Mouse (Mus musculus) neural tube, embryonic 12.5 days (tissue): ENCODE data around the gene Rab33a. TPM values are rescaled to one million over a fixed set of nuclear protein-coding genes. Genes with fewer than 3 reads are reported as not detected.

Experiments
- ATAC-seq: fragments of 200-750 bp; cut with Nextera tagmentation; 2 replicates; pipeline ENCODE4 v1.8.0; 2017; ENCODE audit warnings: low read depth, mild to moderate bottlenecking, moderate TSS enrichment, moderate library complexity; ENCODE audit not compliant: low FRiP score
- H3K27ac ChIP-seq: fragments of 300-500 bp; sonication (generic); 2 replicates; pipeline ENCODE4 v1.5.1; 2016
- H3K27me3 ChIP-seq: fragments of 300-500 bp; sonication (generic); replicated peaks from 2 replicates; pipeline ENCODE4 v1.6.1; 2016; ENCODE audit warnings: mild to moderate bottlenecking
- H3K36me3 ChIP-seq: fragments of 300-500 bp; sonication (generic); 2 replicates; pipeline ENCODE4 v1.6.1; 2016; ENCODE audit warnings: mild to moderate bottlenecking
- H3K4me1 ChIP-seq: fragments of 300-500 bp; sonication (generic); 2 replicates; pipeline ENCODE4 v1.6.1; 2016
- H3K4me2 ChIP-seq: fragments of 300-500 bp; sonication (generic); replicated peaks from 2 replicates; pipeline ENCODE4 v1.6.1; 2016; ENCODE audit warnings: mild to moderate bottlenecking
- H3K4me3 ChIP-seq: fragments of 300-500 bp; sonication (generic); 2 replicates; pipeline ENCODE4 v1.5.1; 2016
- H3K9ac ChIP-seq: fragments of 300-500 bp; sonication (generic); 2 replicates; pipeline ENCODE4 v1.6.1; 2016; ENCODE audit warnings: mild to moderate bottlenecking
- H3K9me3 ChIP-seq: fragments of 300-500 bp; sonication (generic); 2 replicates; pipeline ENCODE4 v1.6.1; 2016; ENCODE audit warnings: mild to moderate bottlenecking
- WGBS: fragments of 180-500 bp; shearing (Covaris S2); methylation state at CpG from one replicate; pipeline ENCODE4 v1.1.7; 2016; 5-methylcytosine and 5-hydroxymethylcytosine counted together
- polyA plus RNA-seq: library from polyadenylated mRNA; unstranded; fragments of >200 nt; fragmentation: Nextera tagmentation; extraction: Ambion mirVana; gene quantifications from 2 replicates; pipeline ENCODE4 v1.2.1, GENCODE M21; 2016

Gene Rab33a
- 48.7 and 53.6 TPM in 2 replicates for polyA plus RNA-seq

DNA sequence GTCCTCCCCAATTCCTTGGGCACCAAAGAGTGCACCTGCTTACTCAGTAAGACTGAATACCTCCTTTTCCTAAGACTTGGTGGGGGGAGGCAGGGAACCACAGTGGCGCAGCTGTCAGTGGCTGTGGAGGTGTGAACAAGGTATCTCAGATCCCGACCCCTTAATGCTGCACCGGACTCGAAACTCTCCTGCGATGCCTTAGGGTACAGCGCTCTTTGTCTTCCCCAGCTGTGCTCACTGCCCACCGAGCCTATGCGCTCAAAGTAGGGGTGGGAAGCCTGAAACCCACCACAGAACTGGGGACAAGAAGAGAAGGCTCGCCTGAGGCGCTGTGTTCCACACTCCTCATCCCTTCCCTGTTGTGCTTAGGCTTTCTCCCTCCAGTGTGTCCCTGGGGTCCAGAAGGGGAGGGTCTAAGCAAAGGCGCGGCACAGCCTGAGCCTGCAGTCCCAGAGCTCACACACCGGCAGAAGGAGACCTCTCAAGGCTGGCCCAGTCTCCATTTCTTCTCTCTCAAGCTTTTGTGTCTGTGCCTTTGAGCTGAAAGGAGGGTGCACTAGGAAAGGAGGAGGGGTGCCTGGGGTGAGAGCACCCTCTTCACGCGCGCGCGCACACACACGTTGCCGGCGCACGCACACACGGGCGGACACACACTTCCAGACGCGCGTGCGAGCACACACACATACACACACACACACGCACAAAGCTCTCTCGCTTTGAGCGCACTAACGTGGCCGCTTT is at the start of gene Rab33a:
TSS of gene Rab33a (plus strand) at position 478 of the 741 bp plus-strand sequence.
- Histone ChIP-seq H3K9ac (peak within 1 kb of the TSS; percentile 65), H3K9me3 (no peaks in the 10 kb centered on the region), H3K4me3 (peak within 1 kb of the TSS; percentile 42), H3K27me3 (no peaks in the 10 kb centered on the region), H3K4me1 (no peaks in the 10 kb centered on the region), H3K36me3 (no peaks in the 10 kb centered on the region), H3K27ac (peak within 1 kb of the TSS; percentile 68), H3K4me2 (peak within 1 kb of the TSS; percentile 67)
- peak; percentile 82 for ATAC-seq
- WGBS, result 18% methylated on average over 33 of the region's 33 CpGs

DNA sequence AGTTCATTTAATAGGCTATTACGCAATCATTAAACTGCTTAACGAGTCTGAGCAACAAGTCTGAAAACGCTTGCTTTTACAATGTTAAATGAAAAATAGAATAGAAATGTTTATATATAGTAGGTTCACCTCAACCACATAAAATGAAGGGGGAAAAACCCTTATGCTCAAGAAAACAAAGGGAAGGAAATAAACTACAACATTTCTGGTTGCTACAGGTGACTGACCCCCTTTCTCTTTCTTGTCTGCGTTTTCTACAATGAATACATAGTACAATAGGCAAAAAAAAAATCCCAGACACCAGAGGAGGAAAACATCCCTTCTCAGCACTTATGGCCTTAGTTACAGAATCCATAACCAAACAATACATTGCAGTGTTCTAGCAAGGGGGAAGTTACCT is 38.0 kb upstream of the Rab33a start:
- Histone ChIP-seq H3K36me3 (peaks cover 16% of the 10 kb centered on the region), H3K27ac (no peak overlapping the region), H3K4me2 (no peak overlapping the region), H3K27me3 (no peaks in the 10 kb centered on the region), H3K4me1 (no peaks in the 10 kb centered on the region), H3K4me3 (no peak overlapping the region), H3K9me3 (no peaks in the 10 kb centered on the region), H3K9ac (no peak overlapping the region)
- 86% methylated on average over 4 of the region's 4 CpGs for WGBS
- ATAC-seq, result no peak

DNA sequence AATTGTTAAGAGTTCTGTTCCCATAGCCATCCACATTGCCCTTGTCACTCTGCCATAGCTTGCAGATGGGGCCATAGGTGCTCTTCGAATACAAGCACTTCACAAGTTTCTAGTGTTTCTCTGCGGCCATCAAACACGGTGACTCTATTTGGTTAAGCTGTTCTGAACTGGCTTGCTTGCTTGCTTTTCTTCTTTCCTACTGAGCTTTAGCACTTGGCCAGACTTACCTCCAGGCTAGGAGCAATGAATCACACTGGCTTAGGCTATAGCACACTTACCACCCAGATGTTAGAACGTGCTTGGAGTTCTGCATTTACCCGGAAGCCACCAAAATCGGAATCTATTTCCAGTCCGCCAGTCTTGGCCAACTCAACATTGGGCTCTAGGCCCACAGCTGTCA is 37.4 kb upstream of the Rab33a start:
- ATAC-seq, result no peak

DNA sequence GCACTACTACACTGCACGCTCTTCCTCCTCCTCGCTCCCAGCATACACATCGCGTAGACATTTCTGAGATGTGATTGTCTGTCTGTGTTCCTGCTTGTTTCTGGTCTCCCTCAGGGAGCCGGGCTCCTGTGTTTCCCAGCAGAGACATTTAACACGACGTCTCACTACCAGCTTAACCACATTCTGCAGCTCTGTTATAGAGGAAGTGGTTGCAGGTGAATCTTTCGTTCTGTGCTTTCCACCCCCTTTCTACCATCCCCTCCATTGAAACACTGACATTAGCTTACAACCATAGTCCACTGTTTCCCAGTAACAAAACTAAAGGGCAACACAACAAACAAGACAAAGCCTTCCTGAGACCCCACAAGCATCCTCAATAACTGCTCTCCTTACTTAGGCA is 25.3 kb upstream of the Rab33a start:
- Histone ChIP-seq H3K9ac (no peak overlapping the region), H3K36me3 (no peaks in the 10 kb centered on the region; the same call in 1 of the 2 replicates), H3K27me3 (no peaks in the 10 kb centered on the region), H3K4me2 (no peak overlapping the region), H3K4me3 (no peak overlapping the region), H3K9me3 (no peaks in the 10 kb centered on the region), H3K4me1 (no peaks in the 10 kb centered on the region), H3K27ac (no peak overlapping the region)
- ATAC-seq, result no peak
- 91% methylated on average over 8 of the region's 8 CpGs for WGBS

More for the DNA sequence above, 37.4 kb upstream of the Rab33a start:
- Histone ChIP-seq H3K27ac (no peak overlapping the region), H3K4me3 (no peak overlapping the region), H3K36me3 (peaks cover 16% of the 10 kb centered on the region), H3K4me2 (no peak overlapping the region), H3K9ac (no peak overlapping the region), H3K27me3 (no peaks in the 10 kb centered on the region), H3K4me1 (no peaks in the 10 kb centered on the region), H3K9me3 (no peaks in the 10 kb centered on the region)
- 93% methylated on average over 7 of the region's 7 CpGs for WGBS

DNA sequence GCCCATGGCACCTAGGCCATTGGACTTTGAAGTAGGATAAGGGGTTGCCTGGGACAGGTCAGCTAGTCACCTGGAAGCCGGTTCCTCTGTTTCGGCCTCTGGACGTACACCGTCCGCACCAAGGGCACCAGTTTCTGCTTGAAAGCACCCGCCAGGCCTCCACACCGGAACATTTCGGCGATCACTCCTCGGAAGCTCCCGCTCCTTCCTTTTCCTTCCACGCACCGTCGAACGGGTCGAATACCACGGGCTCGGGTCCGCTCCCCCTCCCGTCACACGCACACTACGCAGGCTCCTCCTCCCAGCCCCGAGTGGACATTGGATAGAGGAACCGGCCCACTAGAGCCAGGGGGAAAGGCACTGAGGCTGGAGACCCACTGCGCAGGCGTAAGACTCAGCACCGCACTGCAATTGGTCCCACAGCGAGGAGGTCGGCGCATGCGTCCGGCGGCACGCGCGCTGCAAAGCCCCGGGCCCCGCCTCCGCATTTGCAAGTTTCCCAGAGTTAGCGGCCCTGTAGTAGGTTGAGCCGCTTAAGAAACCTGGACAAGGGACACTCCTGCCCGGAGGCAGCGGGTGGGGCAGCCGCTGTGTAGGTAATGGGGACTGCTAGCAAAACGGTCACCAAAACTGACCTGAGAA is 5.8 kb upstream of the Rab33a start, which contains the start of gene Aifm1:
TSS of gene Aifm1 (minus strand) at position 398 of the 642 bp plus-strand sequence.
- H3K9me3 ChIP-seq, result no peaks in the 10 kb centered on the region
- peak within 1 kb of the TSS; percentile 55 for H3K9ac ChIP-seq
- H3K4me3 ChIP-seq, result peak within 1 kb of the TSS; percentile 48
- ATAC-seq, result peak; percentile 97
- no peaks in the 10 kb centered on the region for H3K36me3 ChIP-seq
- H3K27ac ChIP-seq, result no peak within 1 kb of the TSS
- H3K4me2 ChIP-seq, result peak within 1 kb of the TSS; percentile 61
- H3K27me3 ChIP-seq, result no peaks in the 10 kb centered on the region
- no peaks in the 10 kb centered on the region; the same call in 1 of the 2 replicates for H3K4me1 ChIP-seq
- 28% methylated on average over 41 of the region's 45 CpGs for WGBS

DNA sequence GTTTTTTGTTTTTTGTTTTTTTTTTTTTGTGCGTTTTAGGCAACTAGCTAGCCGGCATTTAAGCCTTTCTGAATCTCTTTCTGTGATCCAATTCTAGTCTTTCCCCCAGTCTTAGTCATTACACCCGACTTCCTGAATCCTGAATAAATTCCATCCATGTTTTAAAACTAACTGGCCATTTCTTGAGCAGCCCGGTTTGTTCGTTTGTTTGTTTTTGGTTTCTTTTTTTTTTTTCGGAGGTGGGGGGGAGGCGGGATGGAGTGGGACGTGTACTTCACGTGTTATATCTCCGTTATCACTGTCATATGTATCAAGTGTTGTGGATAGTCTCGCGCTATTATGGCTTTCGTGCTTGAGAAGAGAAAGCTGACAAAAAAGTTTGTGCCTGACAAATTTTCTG is 5.3 kb upstream of the Rab33a start:
- H3K9ac ChIP-seq, result no peak overlapping the region
- no peaks in the 10 kb centered on the region for H3K27me3 ChIP-seq
- no peak overlapping the region for H3K27ac ChIP-seq
- no peaks in the 10 kb centered on the region for H3K9me3 ChIP-seq
- no peaks in the 10 kb centered on the region for H3K36me3 ChIP-seq
- 15% methylated on average over 13 of the region's 13 CpGs for WGBS
- peak overlapping the region; percentile 48 for H3K4me3 ChIP-seq
- no peaks in the 10 kb centered on the region; the same call in 1 of the 2 replicates for H3K4me1 ChIP-seq
- ATAC-seq, result no peak
- peak overlapping the region; percentile 61 for H3K4me2 ChIP-seq

DNA sequence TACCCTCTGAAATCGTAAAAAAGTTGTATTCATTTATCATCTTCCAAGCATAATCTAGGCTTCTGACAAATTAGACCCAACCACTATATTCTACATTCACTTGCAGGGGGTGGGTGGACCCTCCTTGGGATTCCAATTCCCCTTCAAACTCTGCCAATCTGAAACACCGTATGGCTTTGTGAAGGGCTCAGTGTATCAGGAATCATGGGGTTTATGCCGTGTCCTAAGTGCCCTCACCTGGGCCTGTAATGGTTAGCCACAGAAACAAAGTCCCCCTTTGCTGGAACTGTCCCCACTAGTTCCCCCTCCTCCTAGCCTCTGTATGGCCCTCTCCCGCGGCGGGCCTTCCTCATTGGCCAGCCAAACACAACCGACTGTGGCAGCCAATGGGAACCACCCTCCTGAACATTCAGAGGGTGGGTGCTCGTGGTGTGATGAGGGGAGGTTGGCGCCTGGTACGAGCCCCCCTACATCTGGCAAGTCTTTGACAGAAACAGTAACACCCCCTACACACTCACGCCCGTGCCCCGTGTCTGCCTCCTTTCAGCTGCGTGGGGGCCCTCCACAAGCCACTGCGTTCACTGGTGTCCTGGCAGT is 776 bp upstream of the Rab33a start:
- Histone ChIP-seq H3K27me3 (no peaks in the 10 kb centered on the region), H3K36me3 (no peaks in the 10 kb centered on the region), H3K9me3 (no peaks in the 10 kb centered on the region), H3K4me3 (peak overlapping the region; percentile 42), H3K9ac (peak overlapping the region; percentile 65), H3K27ac (peak overlapping the region; percentile 68), H3K4me1 (no peaks in the 10 kb centered on the region), H3K4me2 (peak overlapping the region; percentile 67)
- peak; percentile 95 for ATAC-seq
- WGBS, result 30% methylated on average over 15 of the region's 15 CpGs

DNA sequence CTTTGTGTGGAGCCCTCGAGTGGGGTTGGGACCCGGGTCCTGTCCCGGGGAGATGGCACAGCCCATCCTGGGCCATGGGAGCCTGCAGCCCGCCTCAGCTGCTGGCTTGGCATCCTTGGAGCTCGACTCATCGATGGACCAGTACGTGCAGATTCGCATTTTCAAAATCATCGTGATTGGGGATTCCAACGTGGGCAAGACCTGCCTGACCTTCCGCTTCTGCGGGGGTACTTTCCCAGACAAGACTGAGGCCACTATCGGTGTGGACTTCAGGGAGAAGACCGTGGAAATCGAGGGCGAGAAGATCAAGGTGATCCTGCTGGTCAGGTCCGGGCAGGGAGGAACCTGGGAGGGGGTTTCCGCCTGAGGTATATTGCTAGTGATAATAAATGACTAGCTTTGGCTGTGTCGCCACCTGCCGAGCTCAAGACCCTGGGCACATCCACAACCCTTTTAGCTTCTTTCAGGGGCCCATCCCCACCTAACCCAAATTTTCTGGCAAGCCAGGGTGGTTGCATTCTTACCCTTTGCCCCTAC is 532 bp downstream of the Rab33a start:
- peak overlapping the region; percentile 68; the same call in 1 of the 2 replicates for H3K27ac ChIP-seq
- H3K9me3 ChIP-seq, result no peaks in the 10 kb centered on the region
- H3K4me3 ChIP-seq, result peak overlapping the region; percentile 42
- H3K4me1 ChIP-seq, result no peaks in the 10 kb centered on the region
- no peak for ATAC-seq
- peak overlapping the region; percentile 65 for H3K9ac ChIP-seq
- H3K36me3 ChIP-seq, result no peaks in the 10 kb centered on the region
- no peaks in the 10 kb centered on the region for H3K27me3 ChIP-seq
- peak overlapping the region; percentile 67 for H3K4me2 ChIP-seq
- 25% methylated on average over 20 of the region's 20 CpGs for WGBS

DNA sequence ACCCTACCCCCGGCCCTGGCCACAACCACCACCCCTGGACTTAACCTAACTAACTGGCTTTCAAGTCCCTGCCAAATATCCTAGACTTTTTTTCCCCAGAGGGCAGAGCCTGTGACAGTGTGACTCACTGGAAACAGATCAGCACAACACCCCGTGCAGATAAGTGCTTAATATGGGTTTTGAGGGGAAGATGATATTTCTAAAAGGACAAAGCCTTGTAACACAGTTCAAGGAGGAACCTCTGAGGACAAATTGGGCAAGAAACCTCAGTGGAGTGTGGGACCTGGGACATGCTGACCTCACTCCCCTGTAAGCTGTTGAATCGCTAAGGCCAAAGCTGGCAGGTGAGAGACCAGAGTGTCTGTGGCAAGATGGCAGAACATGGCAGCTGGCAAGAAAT is 2.6 kb downstream of the Rab33a start:
- Histone ChIP-seq H3K9ac (no peak overlapping the region), H3K27me3 (no peaks in the 10 kb centered on the region), H3K27ac (no peak overlapping the region), H3K9me3 (no peaks in the 10 kb centered on the region), H3K36me3 (no peaks in the 10 kb centered on the region), H3K4me3 (no peak overlapping the region), H3K4me1 (no peaks in the 10 kb centered on the region), H3K4me2 (peak overlapping the region; percentile 67)
- ATAC-seq, result no peak
- 84% methylated on average over 3 of the region's 3 CpGs for WGBS

DNA sequence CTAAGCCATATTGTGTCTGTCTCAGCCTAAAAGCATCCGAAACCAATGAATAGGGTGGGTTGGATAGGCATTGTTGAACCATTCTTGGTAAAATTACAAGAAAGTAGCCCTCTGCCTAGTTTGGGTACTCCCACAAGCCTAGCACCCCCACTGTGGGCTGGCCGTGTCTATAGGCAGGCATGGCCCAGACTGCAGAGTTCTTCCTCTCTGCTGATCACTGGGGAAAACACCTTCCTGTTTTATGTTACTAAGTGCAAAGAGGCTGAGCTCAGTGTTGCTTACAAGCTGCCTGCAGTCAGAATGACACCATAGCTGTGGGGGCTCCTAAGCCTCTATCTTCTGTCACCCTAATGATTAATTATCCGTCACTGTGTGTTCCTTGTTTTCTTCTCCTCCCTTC is 4.4 kb downstream of the Rab33a start:
- Histone ChIP-seq H3K36me3 (no peaks in the 10 kb centered on the region), H3K4me1 (no peaks in the 10 kb centered on the region), H3K9me3 (no peaks in the 10 kb centered on the region), H3K27ac (no peak overlapping the region), H3K4me3 (no peak overlapping the region), H3K9ac (no peak overlapping the region), H3K27me3 (no peaks in the 10 kb centered on the region), H3K4me2 (no peak overlapping the region; the same call in 1 of the 2 replicates)
- no peak for ATAC-seq
- WGBS, result 72% methylated on average over 3 of the region's 3 CpGs

DNA sequence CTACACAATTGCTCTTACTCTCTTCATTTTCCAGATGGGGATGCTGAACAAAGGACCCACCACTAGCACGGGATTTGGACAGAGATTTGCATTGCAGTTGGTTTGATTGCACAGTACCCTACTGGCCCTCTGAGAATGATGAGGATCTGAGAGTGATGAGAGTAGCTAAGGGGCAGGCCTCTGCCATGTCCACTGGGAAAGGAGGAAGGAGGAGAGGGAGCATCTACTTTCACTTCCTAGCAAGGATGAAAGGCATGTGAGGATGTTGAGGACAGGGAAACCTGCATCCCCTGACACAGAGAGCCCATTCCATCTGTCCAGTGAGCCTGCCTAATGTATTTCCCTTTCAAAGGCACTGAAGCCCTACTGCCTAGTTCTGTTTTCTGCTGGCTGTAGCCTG is 6.2 kb downstream of the Rab33a start:
- no peaks in the 10 kb centered on the region for H3K36me3 ChIP-seq
- H3K4me1 ChIP-seq, result no peaks in the 10 kb centered on the region
- H3K9ac ChIP-seq, result no peak overlapping the region
- no peak overlapping the region for H3K27ac ChIP-seq
- no peaks in the 10 kb centered on the region for H3K27me3 ChIP-seq
- no peaks in the 10 kb centered on the region for H3K9me3 ChIP-seq
- no peak for ATAC-seq
- H3K4me3 ChIP-seq, result no peak overlapping the region
- no peak overlapping the region for H3K4me2 ChIP-seq
- WGBS, result 81% methylated on average over 1 of the region's 1 CpGs

DNA sequence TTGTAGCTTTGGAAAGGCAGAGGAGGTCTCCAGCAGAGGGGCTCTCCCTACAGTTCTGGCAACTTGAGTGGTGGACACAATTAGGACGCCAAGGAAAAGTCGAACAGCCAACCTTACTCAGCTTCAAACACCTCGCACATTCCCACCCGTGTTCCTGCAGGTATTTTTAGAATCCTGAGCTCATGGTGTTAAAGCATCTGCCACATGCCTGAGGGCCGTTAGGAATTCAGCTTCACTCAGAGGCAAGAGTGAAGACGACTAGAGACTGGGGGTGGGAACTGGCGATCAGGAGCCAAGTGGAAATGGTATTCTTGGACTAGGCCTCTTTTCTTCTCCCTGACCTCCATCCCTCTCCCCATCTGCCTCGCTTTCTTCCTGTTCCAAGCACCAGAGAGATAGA is 6.8 kb downstream of the Rab33a start:
- no peak overlapping the region for H3K4me2 ChIP-seq
- no peak overlapping the region for H3K27ac ChIP-seq
- H3K4me3 ChIP-seq, result no peak overlapping the region
- no peaks in the 10 kb centered on the region for H3K36me3 ChIP-seq
- ATAC-seq, result no peak
- H3K4me1 ChIP-seq, result no peaks in the 10 kb centered on the region
- H3K27me3 ChIP-seq, result no peaks in the 10 kb centered on the region
- H3K9ac ChIP-seq, result no peak overlapping the region
- no peaks in the 10 kb centered on the region for H3K9me3 ChIP-seq
- WGBS, result 72% methylated on average over 8 of the region's 8 CpGs
